Mouse (Mus musculus) E14TG2a.4 (cell line): ENCODE data around the gene Nde1.

ENCODE experiments used
- CTCF ChIP-seq: conservative IDR thresholded peaks from 2 replicates; pipeline ENCODE4 v1.5.1; 2014; ENCODE audit warnings: low read length
- NANOG ChIP-seq: IDR thresholded peaks from 2 replicates; pipeline ENCODE4 v1.6.1; 2014; ENCODE audit warnings: borderline replicate concordance, low read length, mixed read lengths
- POU5F1 ChIP-seq: IDR thresholded peaks from 2 replicates; pipeline ENCODE4 v1.6.1; 2014; ENCODE audit warnings: low read length, borderline replicate concordance

DNA sequence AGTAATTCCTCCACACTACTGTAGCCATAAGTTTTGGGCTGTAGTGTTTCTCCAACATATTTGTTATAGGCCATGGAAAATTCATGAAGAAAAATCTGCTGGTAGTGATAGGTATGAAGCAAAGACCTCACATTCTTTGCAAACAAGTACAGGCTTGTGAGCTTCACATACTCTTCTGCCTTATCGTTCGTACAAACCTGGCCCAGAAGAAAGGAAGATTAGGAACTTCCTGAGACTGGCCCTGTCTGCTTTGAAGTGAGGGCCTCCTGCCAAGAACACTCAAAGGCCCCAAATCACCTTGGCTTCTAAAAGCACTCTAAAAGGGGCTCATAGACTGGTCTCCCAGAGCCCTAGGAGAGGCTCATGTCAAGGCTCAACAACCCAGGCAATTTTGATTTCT lies 45.8 kb upstream of the Nde1 start:
- TF ChIP-seq CTCF (no peak), POU5F1 (no peak), NANOG (no peak)
